Mouse (Mus musculus): Measurements from ENCODE around the gene 4931428L18Rik. TPM values are rescaled to one million over a fixed set of nuclear protein-coding genes. Genes with fewer than 3 reads are reported as not detected.
A peak's percentile ranks its signal among the peaks of the same experiment; 100 is the strongest.
"Not testable (repeated sequence)": the region's sequence is repeated elsewhere in the genome, so short reads cannot be mapped to it uniquely, and the experiment has no call there.

The 4931428L18Rik gene
- polyA plus RNA-seq, 1 experiment from 2014 or later: not detected

GRCm38 (mm10) chr1:31043208-31043607 is 179.3 kb downstream of the 4931428L18Rik start:
- WGBS: 57% methylated on average over 3 of the region's 3 CpGs
- no peak overlapping the region for H3K4me3 ChIP-seq (ENCODE audit: low read length)
- H3K36me3 ChIP-seq (ENCODE audit: control insufficient read depth, insufficient read depth, low read length): no peaks in the 10 kb centered on the region
- 0 out of 2 replicates have a peak, but pooled peaks have one; percentile 23 for ATAC-seq
- no peaks in the 10 kb centered on the region for H3K9me3 ChIP-seq (ENCODE audit: control insufficient read depth, low read length)
- H3K4me2 ChIP-seq (ENCODE audit: low read depth, low read length): no peak overlapping the region
- no peaks in the 10 kb centered on the region for H3K4me1 ChIP-seq (ENCODE audit: control insufficient read depth, insufficient read depth, low read length)
- H3K9ac ChIP-seq (ENCODE audit: low read depth, low read length): no peak overlapping the region
- no peaks in the 10 kb centered on the region for H3K27me3 ChIP-seq (replicated peaks; ENCODE audit: control insufficient read depth, insufficient read depth, low read length)
- no peak overlapping the region for H3K27ac ChIP-seq (ENCODE audit: low read length)

GRCm38 (mm10) chr1:31042793-31043192 is 179.7 kb downstream of the 4931428L18Rik start:
- H3K9me3 ChIP-seq (ENCODE audit: control insufficient read depth, low read length): no peaks in the 10 kb centered on the region
- H3K4me1 ChIP-seq (ENCODE audit: control insufficient read depth, insufficient read depth, low read length): no peaks in the 10 kb centered on the region
- 66% methylated on average over 4 of the region's 4 CpGs for WGBS
- no peak for ATAC-seq
- H3K36me3 ChIP-seq (ENCODE audit: control insufficient read depth, insufficient read depth, low read length): no peaks in the 10 kb centered on the region
- H3K9ac ChIP-seq (ENCODE audit: low read depth, low read length): no peak overlapping the region
- H3K27ac ChIP-seq (ENCODE audit: low read length): no peak overlapping the region
- H3K4me3 ChIP-seq (ENCODE audit: low read length): no peak overlapping the region
- no peak overlapping the region for H3K4me2 ChIP-seq (ENCODE audit: low read depth, low read length)
- no peaks in the 10 kb centered on the region for H3K27me3 ChIP-seq (replicated peaks; ENCODE audit: control insufficient read depth, insufficient read depth, low read length)

- 25% methylated on average over 2 of the region's 2 CpGs for WGBS
- Histone ChIP-seq H3K4me1 (ENCODE audit: control insufficient read depth, insufficient read depth, low read length) (no peaks in the 10 kb centered on the region), H3K36me3 (ENCODE audit: control insufficient read depth, insufficient read depth, low read length) (no peaks in the 10 kb centered on the region), H3K4me2 (ENCODE audit: low read depth, low read length) (no peak overlapping the region), H3K27ac (ENCODE audit: low read length) (peak overlapping the region; percentile 65; the same call in 1 of the 2 replicates), H3K9me3 (ENCODE audit: control insufficient read depth, low read length) (no peaks in the 10 kb centered on the region), H3K27me3 (replicated peaks; ENCODE audit: control insufficient read depth, insufficient read depth, low read length) (no peaks in the 10 kb centered on the region), H3K4me3 (ENCODE audit: low read length) (no peak overlapping the region), H3K9ac (ENCODE audit: low read depth, low read length) (no peak overlapping the region)
- ATAC-seq: peak; percentile 95
These were observed 188.5 kb downstream of the 4931428L18Rik start for GRCm38 (mm10) chr1:31033851-31034534.

- H3K4me1 ChIP-seq (ENCODE audit: control insufficient read depth, insufficient read depth, low read length): no peaks in the 10 kb centered on the region
- no peak overlapping the region for H3K9ac ChIP-seq (ENCODE audit: low read depth, low read length)
- no peak for ATAC-seq
- H3K4me2 ChIP-seq (ENCODE audit: low read depth, low read length): no peak overlapping the region
- no peaks in the 10 kb centered on the region for H3K36me3 ChIP-seq (ENCODE audit: control insufficient read depth, insufficient read depth, low read length)
- no peaks in the 10 kb centered on the region for H3K9me3 ChIP-seq (ENCODE audit: control insufficient read depth, low read length)
- no peak overlapping the region for H3K4me3 ChIP-seq (ENCODE audit: low read length)
- whole genome bisulfite sequencing: 90% methylated on average over 2 of the region's 2 CpGs
- no peaks in the 10 kb centered on the region for H3K27me3 ChIP-seq (replicated peaks; ENCODE audit: control insufficient read depth, insufficient read depth, low read length)
- H3K27ac ChIP-seq (ENCODE audit: low read length): no peak overlapping the region
These were observed 190.1 kb downstream of the 4931428L18Rik start for GRCm38 (mm10) chr1:31032351-31032750.

GRCm38 (mm10) chr1:31023173-31023572 is 199.3 kb downstream of the 4931428L18Rik start:
- Histone ChIP-seq H3K9ac (ENCODE audit: low read depth, low read length) (no peak overlapping the region), H3K4me3 (ENCODE audit: low read length) (no peak overlapping the region), H3K9me3 (ENCODE audit: control insufficient read depth, low read length) (no peaks in the 10 kb centered on the region), H3K27ac (ENCODE audit: low read length) (no peak overlapping the region), H3K4me1 (ENCODE audit: control insufficient read depth, insufficient read depth, low read length) (no peaks in the 10 kb centered on the region), H3K4me2 (ENCODE audit: low read depth, low read length) (no peak overlapping the region), H3K36me3 (ENCODE audit: control insufficient read depth, insufficient read depth, low read length) (no peaks in the 10 kb centered on the region), H3K27me3 (replicated peaks; ENCODE audit: control insufficient read depth, insufficient read depth, low read length) (no peaks in the 10 kb centered on the region)
- peak; percentile 95 for ATAC-seq

- Histone ChIP-seq H3K9me3 (ENCODE audit: control insufficient read depth, low read length) (no peaks in the 10 kb centered on the region), H3K4me3 (ENCODE audit: low read length) (no peak overlapping the region), H3K9ac (ENCODE audit: low read depth, low read length) (no peak overlapping the region), H3K27ac (ENCODE audit: low read length) (no peak overlapping the region), H3K36me3 (ENCODE audit: control insufficient read depth, insufficient read depth, low read length) (no peaks in the 10 kb centered on the region), H3K27me3 (replicated peaks; ENCODE audit: control insufficient read depth, insufficient read depth, low read length) (no peaks in the 10 kb centered on the region), H3K4me2 (ENCODE audit: low read depth, low read length) (no peak overlapping the region), H3K4me1 (ENCODE audit: control insufficient read depth, insufficient read depth, low read length) (no peaks in the 10 kb centered on the region)
- no peak for ATAC-seq
- 83% methylated on average over 6 of the region's 6 CpGs for WGBS
These were observed 203.2 kb downstream of the 4931428L18Rik start for GRCm38 (mm10) chr1:31019283-31019682.

GRCm38 (mm10) chr1:31017377-31017776 is 205.1 kb downstream of the 4931428L18Rik start:
- H3K4me2 ChIP-seq (ENCODE audit: low read depth, low read length): no peak overlapping the region
- no peak overlapping the region for H3K27ac ChIP-seq (ENCODE audit: low read length)
- 0 out of 2 replicates have a peak, but pooled peaks have one; percentile 50 for ATAC-seq
- no peak overlapping the region for H3K9ac ChIP-seq (ENCODE audit: low read depth, low read length)
- no peaks in the 10 kb centered on the region for H3K36me3 ChIP-seq (ENCODE audit: control insufficient read depth, insufficient read depth, low read length)
- 72% methylated on average over 5 of the region's 5 CpGs for WGBS
- no peaks in the 10 kb centered on the region for H3K4me1 ChIP-seq (ENCODE audit: control insufficient read depth, insufficient read depth, low read length)
- no peak overlapping the region for H3K4me3 ChIP-seq (ENCODE audit: low read length)
- no peaks in the 10 kb centered on the region for H3K9me3 ChIP-seq (ENCODE audit: control insufficient read depth, low read length)
- no peaks in the 10 kb centered on the region for H3K27me3 ChIP-seq (replicated peaks; ENCODE audit: control insufficient read depth, insufficient read depth, low read length)

- no peak overlapping the region for H3K4me3 ChIP-seq (ENCODE audit: low read length)
- no peak overlapping the region for H3K9ac ChIP-seq (ENCODE audit: low read depth, low read length)
- no peak for ATAC-seq
- no peaks in the 10 kb centered on the region for H3K4me1 ChIP-seq (ENCODE audit: control insufficient read depth, insufficient read depth, low read length)
- no peak overlapping the region for H3K27ac ChIP-seq (ENCODE audit: low read length)
- no peaks in the 10 kb centered on the region for H3K9me3 ChIP-seq (ENCODE audit: control insufficient read depth, low read length)
- WGBS: 86% methylated on average over 6 of the region's 6 CpGs
- H3K4me2 ChIP-seq (ENCODE audit: low read depth, low read length): no peak overlapping the region
- no peaks in the 10 kb centered on the region for H3K27me3 ChIP-seq (replicated peaks; ENCODE audit: control insufficient read depth, insufficient read depth, low read length)
- H3K36me3 ChIP-seq (ENCODE audit: control insufficient read depth, insufficient read depth, low read length): no peaks in the 10 kb centered on the region
These were observed 206.4 kb downstream of the 4931428L18Rik start for GRCm38 (mm10) chr1:31016068-31016467.

- ATAC-seq: no peak
- H3K36me3 ChIP-seq (ENCODE audit: control insufficient read depth, insufficient read depth, low read length): no peaks in the 10 kb centered on the region
- H3K4me3 ChIP-seq (ENCODE audit: low read length): no peak overlapping the region
- WGBS: 61% methylated on average over 2 of the region's 2 CpGs
- no peaks in the 10 kb centered on the region for H3K27me3 ChIP-seq (replicated peaks; ENCODE audit: control insufficient read depth, insufficient read depth, low read length)
- H3K27ac ChIP-seq (ENCODE audit: low read length): no peak overlapping the region
- H3K9ac ChIP-seq (ENCODE audit: low read depth, low read length): no peak overlapping the region
- no peaks in the 10 kb centered on the region for H3K9me3 ChIP-seq (ENCODE audit: control insufficient read depth, low read length)
- H3K4me2 ChIP-seq (ENCODE audit: low read depth, low read length): no peak overlapping the region
- no peaks in the 10 kb centered on the region for H3K4me1 ChIP-seq (ENCODE audit: control insufficient read depth, insufficient read depth, low read length)
These were observed 207.2 kb downstream of the 4931428L18Rik start for GRCm38 (mm10) chr1:31015261-31015660.

- H3K4me2 ChIP-seq (ENCODE audit: low read depth, low read length); H3K9ac ChIP-seq (ENCODE audit: low read depth, low read length); ATAC-seq; H3K4me1 ChIP-seq (ENCODE audit: control insufficient read depth, insufficient read depth, low read length); H3K27ac ChIP-seq (ENCODE audit: low read length); H3K4me3 ChIP-seq (ENCODE audit: low read length); H3K27me3 ChIP-seq (replicated peaks; ENCODE audit: control insufficient read depth, insufficient read depth, low read length); H3K36me3 ChIP-seq (ENCODE audit: control insufficient read depth, insufficient read depth, low read length); H3K9me3 ChIP-seq (ENCODE audit: control insufficient read depth, low read length): not testable (repeated sequence)
- 96% methylated on average over 5 of the region's 6 CpGs for WGBS
These were observed 244.6 kb downstream of the 4931428L18Rik start, which contains the start of gene AC153137.1 for GRCm38 (mm10) chr1:30977868-30978267. Gene AC153137.1, minus strand, starts transcription at chr1:30977968.

Data from intestine, embryonic 16.5 days (tissue).